Mouse (Mus musculus) liver, postnatal 0 days (tissue): Measurements from ENCODE around the gene Csta1. TPM values are rescaled to one million over a fixed set of nuclear protein-coding genes. Genes with fewer than 3 reads are reported as not detected.

Source experiments
- ATAC-seq: fragments of 200-750 bp; cut with Nextera tagmentation; 2 replicates; pipeline ENCODE4 v1.8.0; 2017; ENCODE audit warnings: mild to moderate bottlenecking, moderate library complexity
- DNase-seq: peaks from one replicate; pipeline ENCODE4 v3.0.0-alpha.2; 2016
- H3K27ac ChIP-seq: fragments of 300-500 bp; sonication (generic); 2 replicates; pipeline ENCODE4 v1.5.1; 2014; ENCODE audit warnings: antibody characterized with exemption, moderate library complexity, mild to moderate bottlenecking, low read depth
- H3K27me3 ChIP-seq: fragments of 300-500 bp; sonication (generic); 2 replicates; pipeline ENCODE4 v1.6.1; 2014; ENCODE audit warnings: low read length, control low read depth, mixed read lengths; ENCODE audit not compliant: insufficient read depth
- H3K36me3 ChIP-seq: fragments of 300-500 bp; sonication (generic); replicated peaks from 2 replicates; pipeline ENCODE4 v1.6.1; 2014; ENCODE audit warnings: mild to moderate bottlenecking, control low read depth, low read length, moderate library complexity, mixed read lengths; ENCODE audit not compliant: insufficient read depth
- H3K4me1 ChIP-seq: fragments of 300-500 bp; sonication (generic); 2 replicates; pipeline ENCODE4 v1.6.1; 2014; ENCODE audit warnings: antibody characterized with exemption, mild to moderate bottlenecking, control low read depth; ENCODE audit not compliant: insufficient read depth
- H3K4me2 ChIP-seq: fragments of 300-500 bp; sonication (generic); 2 replicates; pipeline ENCODE4 v1.6.1; 2014; ENCODE audit warnings: low read depth, mild to moderate bottlenecking, low read length, moderate library complexity, mixed read lengths
- H3K4me3 ChIP-seq: fragments of 300-500 bp; sonication (generic); 2 replicates; pipeline ENCODE4 v1.5.1; 2014; ENCODE audit warnings: low read depth, low read length
- H3K9ac ChIP-seq: fragments of 300-500 bp; sonication (generic); replicated peaks from 2 replicates; pipeline ENCODE4 v1.6.1; 2014; ENCODE audit warnings: mild to moderate bottlenecking, moderate library complexity
- H3K9me3 ChIP-seq: fragments of 300-500 bp; sonication (generic); 2 replicates; pipeline ENCODE4 v1.6.1; 2016; ENCODE audit warnings: mild to moderate bottlenecking, control low read depth, low read length, mixed read lengths
- CTCF ChIP-seq: sonication (generic); IDR thresholded peaks from 2 replicates; pipeline ENCODE4 v1.5.1; 2016; ENCODE audit warnings: antibody characterized with exemption, low read depth
- EP300 ChIP-seq: IDR thresholded peaks from 2 replicates; pipeline ENCODE4 v1.6.1; 2016; ENCODE audit warnings: antibody characterized with exemption, low read depth, mild to moderate bottlenecking
- WGBS: fragments of 180-500 bp; shearing (Covaris S2); extraction: QIAGEN DNeasy Blood & Tissue Kit; methylation state at CpG from one replicate; pipeline ENCODE4 v1.1.7; 2014; ENCODE audit not compliant: insufficient replicate concordance; 5-methylcytosine and 5-hydroxymethylcytosine counted together
- polyA plus RNA-seq: library from polyadenylated mRNA; unstranded; fragments of >200 nt; fragmentation: Nextera tagmentation; extraction: Ambion mirVana; gene quantifications from 2 replicates; pipeline ENCODE4 v1.2.1, GENCODE M21; 2015

Gene Csta1
- polyA plus RNA-seq, 1 experiment from 2014 or later = not detected

DNA sequence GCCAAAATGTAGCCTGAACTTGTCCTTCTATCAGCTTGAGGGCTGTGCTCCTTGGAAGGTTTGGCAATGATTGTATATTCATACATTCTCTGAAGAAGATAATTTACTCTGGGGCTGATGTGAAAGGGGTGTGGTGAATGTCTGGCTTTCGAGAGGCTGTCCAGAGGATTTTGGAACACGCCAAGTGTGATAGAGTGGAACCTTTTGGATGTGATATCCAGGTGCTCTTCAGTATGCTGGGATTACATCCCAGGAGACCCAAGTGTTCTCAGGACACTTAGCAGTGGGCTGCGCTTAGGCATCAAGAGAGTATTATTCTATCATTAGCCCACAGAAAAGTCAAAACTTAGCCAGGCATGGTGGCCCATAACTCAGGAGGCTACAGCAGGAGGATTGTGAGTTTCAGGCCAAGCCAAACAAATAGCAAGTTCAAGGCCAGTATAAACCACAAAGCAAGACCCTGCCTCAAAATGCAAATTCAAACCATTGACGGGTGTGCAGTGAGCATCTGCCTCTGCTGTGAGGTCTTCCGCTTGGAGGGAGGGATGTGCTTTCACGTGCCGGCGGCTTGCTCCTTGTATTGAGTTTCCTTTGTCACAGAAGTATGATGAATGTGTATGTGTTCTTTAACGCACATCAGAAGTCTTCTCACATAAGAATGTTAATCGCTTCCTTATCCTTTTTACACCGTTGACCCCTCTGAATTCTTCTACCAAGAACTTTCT, 40.1 kb downstream of the Csta1 start:
- peaks cover 17% of the 10 kb centered on the region for H3K4me1 ChIP-seq
- no peaks in the 10 kb centered on the region for H3K27me3 ChIP-seq
- H3K4me3 ChIP-seq = no peak overlapping the region
- H3K27ac ChIP-seq = no peak overlapping the region
- 88% methylated on average over 11 of the region's 11 CpGs for WGBS
- no peak for ATAC-seq
- H3K4me2 ChIP-seq = no peak overlapping the region
- TF ChIP-seq CTCF (no peak), EP300 (no peak)
- peaks cover 17% of the 10 kb centered on the region; the same call in 1 of the 2 replicates for H3K36me3 ChIP-seq
- H3K9me3 ChIP-seq = no peaks in the 10 kb centered on the region
- DNase-seq = no peak
- no peak overlapping the region for H3K9ac ChIP-seq

DNA sequence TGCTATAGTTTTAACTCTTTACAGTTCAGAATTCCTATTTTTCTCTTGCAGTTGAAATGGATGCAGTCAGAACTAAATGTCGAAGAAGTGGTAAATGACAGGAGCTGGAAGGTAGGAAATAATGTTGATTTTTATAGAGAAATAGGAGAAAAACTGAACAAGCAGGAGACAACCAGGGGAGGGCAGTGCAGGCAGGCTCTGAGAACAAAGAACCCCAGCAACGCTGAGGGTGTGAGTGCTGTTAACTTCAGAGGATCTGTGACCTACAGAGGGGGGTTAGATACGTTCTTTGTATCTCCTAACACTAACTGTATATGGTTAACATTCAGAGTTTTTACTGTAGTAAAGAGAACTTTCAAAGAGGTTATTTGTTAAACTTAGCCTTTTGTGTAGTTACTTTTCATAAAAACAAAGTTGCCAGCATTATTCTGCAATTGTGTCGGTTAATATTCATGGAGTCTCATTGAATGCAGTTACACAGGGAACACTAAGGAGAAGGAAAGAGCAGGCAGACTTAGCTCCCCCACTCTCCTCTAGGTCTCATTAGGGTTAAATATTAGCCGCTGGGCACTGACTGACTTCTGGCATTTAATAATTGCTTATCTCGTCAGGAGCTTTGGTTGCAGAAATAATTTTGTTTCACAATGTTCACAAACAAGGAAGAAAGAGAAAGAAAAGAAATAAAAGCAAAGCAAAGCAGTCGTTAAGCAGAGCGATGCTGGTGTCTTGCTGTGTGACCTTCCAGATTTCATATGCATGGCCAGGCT, 41.0 kb downstream of the Csta1 start:
- Histone ChIP-seq H3K27ac (0 out of 2 replicates have a peak overlapping the region, but pooled peaks have one; percentile 24), H3K9me3 (no peaks in the 10 kb centered on the region), H3K27me3 (no peaks in the 10 kb centered on the region), H3K36me3 (peaks cover 17% of the 10 kb centered on the region; the same call in 1 of the 2 replicates), H3K4me2 (peak overlapping the region; percentile 22; the same call in 1 of the 2 replicates), H3K4me3 (no peak overlapping the region), H3K9ac (no peak overlapping the region), H3K4me1 (peaks cover 17% of the 10 kb centered on the region)
- TF ChIP-seq EP300 = no peak
- peak; percentile 47 for TF ChIP-seq CTCF
- DNase-seq (no peak), ATAC-seq (no peak)
- 60% methylated on average over 8 of the region's 8 CpGs for WGBS

DNA sequence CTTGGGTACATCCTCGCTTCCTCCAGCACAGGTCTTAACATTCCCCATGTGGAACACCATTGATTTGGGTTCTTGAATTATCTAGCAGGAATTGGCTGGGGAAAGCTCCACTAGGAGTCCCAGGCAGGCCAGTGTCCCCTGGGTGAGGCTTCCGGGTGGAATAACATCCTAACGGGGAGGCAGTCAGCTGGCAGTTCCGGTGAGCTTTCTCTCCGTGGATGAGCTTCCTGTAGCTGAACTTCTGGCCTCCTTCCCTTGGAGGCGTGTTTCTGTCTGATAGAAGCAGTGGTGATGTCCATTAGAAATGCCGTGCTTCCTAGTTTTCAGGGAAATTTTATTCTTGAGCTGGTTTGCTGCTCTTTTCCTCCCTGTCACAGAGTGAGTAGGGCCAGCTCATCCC, 42.0 kb downstream of the Csta1 start:
- TF ChIP-seq EP300 = no peak
- no peak for TF ChIP-seq CTCF
- Histone ChIP-seq H3K27me3 (no peaks in the 10 kb centered on the region), H3K9ac (no peak overlapping the region), H3K9me3 (no peaks in the 10 kb centered on the region), H3K4me1 (peaks cover 17% of the 10 kb centered on the region), H3K4me2 (no peak overlapping the region), H3K4me3 (no peak overlapping the region), H3K36me3 (peaks cover 18% of the 10 kb centered on the region; the same call in 1 of the 2 replicates), H3K27ac (0 out of 2 replicates have a peak overlapping the region, but pooled peaks have one; percentile 24)
- no peak for DNase-seq
- 83% methylated on average over 7 of the region's 7 CpGs for WGBS
- no peak for ATAC-seq

DNA sequence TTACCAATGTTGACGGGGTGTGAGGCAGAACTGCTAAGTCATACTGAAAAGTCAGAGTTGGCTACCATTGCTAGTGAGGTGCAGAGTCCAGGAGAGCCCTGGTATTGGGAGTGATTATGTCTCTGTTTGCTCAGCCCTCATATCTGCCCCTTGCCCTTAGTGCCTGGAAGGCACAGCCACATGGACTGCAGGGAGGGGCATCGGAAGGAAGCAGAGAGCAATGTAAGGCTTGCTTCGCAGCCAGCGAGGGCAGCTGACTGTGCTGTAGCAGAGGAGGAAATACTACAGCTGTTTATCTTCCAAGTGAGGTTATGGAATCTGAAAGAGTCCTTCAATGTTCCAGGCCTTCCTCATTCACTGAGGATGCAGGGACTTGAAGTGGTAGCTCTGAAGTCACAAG, 43.2 kb downstream of the Csta1 start:
- peak overlapping the region; percentile 93 for H3K27ac ChIP-seq
- H3K4me1 ChIP-seq = peaks cover 17% of the 10 kb centered on the region
- H3K4me3 ChIP-seq = no peak overlapping the region
- H3K9ac ChIP-seq = no peak overlapping the region
- DNase-seq (peak; percentile 49), ATAC-seq (peak; percentile 98)
- 50% methylated on average over 4 of the region's 4 CpGs for WGBS
- no peaks in the 10 kb centered on the region for H3K9me3 ChIP-seq
- no peak overlapping the region for H3K4me2 ChIP-seq
- peaks cover 28% of the 10 kb centered on the region for H3K36me3 ChIP-seq
- TF ChIP-seq CTCF = no peak
- peak; percentile 65; the same call in 1 of the 2 replicates for TF ChIP-seq EP300
- no peaks in the 10 kb centered on the region for H3K27me3 ChIP-seq

DNA sequence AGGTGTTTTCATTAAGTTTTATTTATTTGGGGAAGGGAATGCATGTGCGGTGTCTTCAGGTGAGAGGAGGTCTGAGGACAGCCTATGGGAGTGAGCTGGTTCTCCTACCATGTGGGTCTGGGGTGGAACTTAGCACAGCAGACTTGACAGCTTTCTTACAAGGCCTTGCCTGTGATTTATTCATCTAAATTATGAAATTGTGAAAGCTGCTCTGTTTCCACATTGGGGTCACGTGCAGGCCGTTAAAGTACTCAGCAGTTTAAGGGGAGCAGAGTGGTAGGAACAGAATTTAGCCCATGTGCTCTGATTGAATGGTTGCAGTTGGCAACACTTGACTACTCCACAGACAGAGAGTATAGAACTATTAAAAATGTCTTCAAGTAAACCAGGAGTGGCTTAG, 51.1 kb downstream of the Csta1 start:
- WGBS = 87% methylated on average over 3 of the region's 3 CpGs
- DNase-seq (no peak), ATAC-seq (no peak)

DNA sequence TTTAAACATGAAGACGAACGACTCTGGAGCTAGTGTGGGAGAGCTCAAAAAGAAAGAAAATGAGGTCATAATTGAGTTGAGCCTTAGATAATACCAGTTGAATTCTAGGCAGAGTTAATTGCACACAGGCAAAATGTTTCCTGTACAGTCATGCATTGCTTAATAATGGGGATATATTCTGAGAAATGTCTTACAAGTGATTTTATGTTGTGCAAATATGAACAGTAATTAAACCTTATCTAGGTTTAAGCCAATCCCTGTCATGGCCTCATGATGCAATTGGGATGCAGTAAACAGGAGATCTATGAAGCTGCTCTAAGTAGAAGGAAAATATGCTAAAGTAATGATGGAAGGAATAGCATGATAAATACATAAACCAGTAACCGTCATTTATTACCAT, 56.3 kb downstream of the Csta1 start:
- Histone ChIP-seq H3K36me3 (no peaks in the 10 kb centered on the region), H3K4me2 (no peak overlapping the region), H3K27ac (no peak overlapping the region), H3K4me1 (0 out of 2 replicates have a peak, but pooled peaks cover 2% of the 10 kb centered on the region), H3K9me3 (no peaks in the 10 kb centered on the region), H3K9ac (no peak overlapping the region), H3K27me3 (no peaks in the 10 kb centered on the region), H3K4me3 (no peak overlapping the region)
- DNase-seq = no peak
- TF ChIP-seq CTCF (no peak), EP300 (no peak)
- 85% methylated on average over 3 of the region's 3 CpGs for WGBS
- no peak for ATAC-seq

More for the DNA sequence above, 51.1 kb downstream of the Csta1 start:
- Histone ChIP-seq H3K9ac (no peak overlapping the region), H3K27ac (no peak overlapping the region), H3K9me3 (no peaks in the 10 kb centered on the region), H3K4me1 (no peaks in the 10 kb centered on the region), H3K36me3 (peaks cover 14% of the 10 kb centered on the region), H3K4me2 (no peak overlapping the region), H3K27me3 (no peaks in the 10 kb centered on the region), H3K4me3 (no peak overlapping the region)
- TF ChIP-seq EP300 (no peak), CTCF (no peak)
